Mouse (Mus musculus) erythroblast, embryonic 14.5 days (primary cell): ENCODE results near the gene Nfe2l1. TPM values are rescaled to one million over a fixed set of nuclear protein-coding genes. Genes with fewer than 3 reads are reported as not detected.
"Not testable (repeated sequence)": the region's sequence is repeated elsewhere in the genome, so short reads cannot be mapped to it uniquely, and the experiment has no call there.

Source experiments
- H3K27me3 ChIP-seq: 2 replicates; pipeline ENCODE4 v1.6.1; 2012; ENCODE audit warnings: inconsistent platforms; ENCODE audit not compliant: control insufficient read depth
- H3K36me3 ChIP-seq: 2 replicates; pipeline ENCODE4 v1.6.1; 2012; ENCODE audit warnings: mild to moderate bottlenecking, inconsistent platforms; ENCODE audit not compliant: control insufficient read depth
- H3K4me1 ChIP-seq: 2 replicates; pipeline ENCODE4 v1.6.1; 2012; ENCODE audit warnings: inconsistent platforms; ENCODE audit not compliant: control insufficient read depth
- H3K4me3 ChIP-seq: replicated peaks from 2 replicates; pipeline ENCODE3; 2012; ENCODE audit warnings: moderate library complexity, mild to moderate bottlenecking, inconsistent platforms
- H3K9me3 ChIP-seq: 2 replicates; pipeline ENCODE4 v1.6.1; 2012; ENCODE audit warnings: low read length, inconsistent platforms, mixed read lengths; ENCODE audit not compliant: control insufficient read depth
- GATA1 ChIP-seq: IDR thresholded peaks from 2 replicates; pipeline ENCODE4 v1.6.1; 2012; ENCODE audit warnings: low read length, inconsistent platforms, mixed read lengths
- TAL1 ChIP-seq: IDR thresholded peaks from 3 replicates; pipeline ENCODE4 v1.6.1; 2012; ENCODE audit warnings: low read length, inconsistent platforms, mixed read lengths
- polyA plus RNA-seq: library from polyadenylated mRNA; stranded (reverse); fragments of >175 nt; gene quantifications from 2 replicates; pipeline ENCODE4 v1.2.3, GENCODE M21; 2012

Nfe2l1 gene
- polyA plus RNA-seq, 1 experiment: 4.6 TPM

GRCm38 (mm10) chr11:96815895-96816294 lies 13.9 kb downstream of the Nfe2l1 start:
- peaks cover 92% of the 10 kb centered on the region for H3K36me3 ChIP-seq
- no peaks in the 10 kb centered on the region for H3K9me3 ChIP-seq
- H3K4me1 ChIP-seq: no peaks in the 10 kb centered on the region
- TF ChIP-seq GATA1 (no peak), TAL1 (no peak)
- no peaks in the 10 kb centered on the region for H3K27me3 ChIP-seq
- H3K4me3 ChIP-seq: no peak overlapping the region

DNA sequence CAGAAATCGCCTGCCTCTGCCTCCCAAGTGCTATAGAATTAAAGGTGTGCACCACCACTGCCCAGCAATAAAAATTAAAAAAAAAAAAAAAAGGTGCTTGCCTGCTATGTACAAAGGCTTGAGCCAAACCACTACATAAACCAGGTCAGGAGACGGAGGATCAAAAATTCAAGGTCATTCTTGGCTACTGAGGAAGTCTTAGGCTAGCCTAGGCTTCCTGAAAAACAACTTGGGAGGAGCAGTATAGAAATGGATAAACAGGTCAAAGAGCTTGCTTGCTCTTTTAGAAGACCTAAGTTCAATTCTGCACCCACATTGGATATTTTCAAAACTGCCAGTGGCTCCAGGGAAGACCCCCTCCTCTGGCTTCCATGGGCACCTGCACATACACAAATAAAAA lies 15.3 kb downstream of the Nfe2l1 start:
- Histone ChIP-seq H3K4me3 (no peak overlapping the region), H3K4me1 (no peaks in the 10 kb centered on the region), H3K36me3 (peaks cover 90% of the 10 kb centered on the region), H3K27me3 (no peaks in the 10 kb centered on the region), H3K9me3 (no peaks in the 10 kb centered on the region)
- TF ChIP-seq GATA1: no peak
- TF ChIP-seq TAL1: no peak

- H3K4me3 ChIP-seq: no peak overlapping the region
- H3K4me1 ChIP-seq: no peaks in the 10 kb centered on the region
- H3K27me3 ChIP-seq: no peaks in the 10 kb centered on the region
- H3K9me3 ChIP-seq: no peaks in the 10 kb centered on the region
- H3K36me3 ChIP-seq: peaks cover 90% of the 10 kb centered on the region
- TF ChIP-seq GATA1 (no peak), TAL1 (no peak)
Measured at GRCm38 (mm10) chr11:96813920-96814319, 15.8 kb downstream of the Nfe2l1 start.

GRCm38 (mm10) chr11:96813455-96813854 lies 16.3 kb downstream of the Nfe2l1 start:
- H3K9me3 ChIP-seq: no peaks in the 10 kb centered on the region
- no peaks in the 10 kb centered on the region for H3K4me1 ChIP-seq
- H3K4me3 ChIP-seq: no peak overlapping the region
- H3K27me3 ChIP-seq: no peaks in the 10 kb centered on the region
- H3K36me3 ChIP-seq: peaks cover 90% of the 10 kb centered on the region
- TF ChIP-seq GATA1: no peak
- no peak for TF ChIP-seq TAL1

- H3K36me3 ChIP-seq: peaks cover 89% of the 10 kb centered on the region
- not testable (repeated sequence) for H3K4me1 ChIP-seq, H3K9me3 ChIP-seq, H3K4me3 ChIP-seq, H3K27me3 ChIP-seq
Measured at GRCm38 (mm10) chr11:96811188-96811587, 18.6 kb downstream of the Nfe2l1 start.

GRCm38 (mm10) chr11:96809562-96810235 lies 20.1 kb downstream of the Nfe2l1 start:
- H3K9me3 ChIP-seq: no peaks in the 10 kb centered on the region
- H3K4me1 ChIP-seq: no peaks in the 10 kb centered on the region
- H3K4me3 ChIP-seq: no peak overlapping the region
- TF ChIP-seq TAL1 (no peak), GATA1 (no peak)
- no peaks in the 10 kb centered on the region for H3K27me3 ChIP-seq
- peaks cover 91% of the 10 kb centered on the region for H3K36me3 ChIP-seq

DNA sequence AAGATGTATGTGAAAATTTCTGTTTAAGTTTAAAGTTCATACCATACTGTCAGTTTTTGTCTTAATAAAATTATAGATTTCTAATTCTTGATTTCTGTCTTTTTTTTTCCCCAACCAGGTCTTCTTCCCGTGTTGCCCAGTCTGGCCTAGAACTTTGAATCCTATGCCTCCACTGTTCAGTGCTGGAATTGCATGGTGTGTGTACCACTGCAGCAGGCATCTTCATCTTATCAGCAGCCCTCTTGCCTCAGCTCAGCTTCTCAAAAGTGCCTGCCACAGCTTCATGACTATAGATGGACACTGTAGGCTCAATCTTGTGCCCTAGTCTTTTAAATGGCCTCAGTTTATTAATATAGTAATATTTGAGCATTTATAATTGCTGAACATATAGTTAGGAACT lies 21.7 kb downstream of the Nfe2l1 start:
- no peaks in the 10 kb centered on the region for H3K4me1 ChIP-seq
- peaks cover 95% of the 10 kb centered on the region for H3K36me3 ChIP-seq
- TF ChIP-seq TAL1 (no peak), GATA1 (no peak)
- no peaks in the 10 kb centered on the region for H3K9me3 ChIP-seq
- H3K27me3 ChIP-seq: no peaks in the 10 kb centered on the region
- H3K4me3 ChIP-seq: no peak overlapping the region

- no peaks in the 10 kb centered on the region for H3K9me3 ChIP-seq
- H3K4me1 ChIP-seq: no peaks in the 10 kb centered on the region
- TF ChIP-seq TAL1: no peak
- TF ChIP-seq GATA1: no peak
Measured at GRCm38 (mm10) chr11:96805606-96806005, 24.2 kb downstream of the Nfe2l1 start.

DNA sequence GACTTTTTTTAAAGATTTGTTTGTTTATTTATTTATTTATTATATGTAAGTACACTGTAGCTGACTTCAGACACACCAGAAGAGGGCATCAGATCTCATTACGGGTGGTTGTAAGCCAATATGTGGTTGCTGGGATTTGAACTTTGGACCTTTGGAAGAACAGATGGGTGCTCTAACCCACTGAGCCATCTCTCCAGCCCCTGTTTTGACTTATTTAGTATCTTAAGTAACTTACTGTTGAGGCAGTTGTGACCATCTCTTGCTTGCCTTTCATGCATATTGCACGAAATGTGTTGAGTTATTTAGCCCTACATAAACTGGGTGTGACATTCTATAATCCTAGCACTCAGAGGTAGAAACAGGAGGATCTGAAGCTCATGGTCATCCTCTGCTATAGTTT lies 30.3 kb downstream of the Nfe2l1 start:
- TF ChIP-seq GATA1 (no peak), TAL1 (no peak)
- peaks cover 6% of the 10 kb centered on the region for H3K4me1 ChIP-seq
- H3K4me3 ChIP-seq: no peak overlapping the region
- peaks cover 82% of the 10 kb centered on the region for H3K36me3 ChIP-seq
- H3K9me3 ChIP-seq: no peaks in the 10 kb centered on the region
- no peaks in the 10 kb centered on the region for H3K27me3 ChIP-seq

More at GRCm38 (mm10) chr11:96805606-96806005, 24.2 kb downstream of the Nfe2l1 start:
- H3K4me3 ChIP-seq: no peak overlapping the region
- H3K27me3 ChIP-seq: no peaks in the 10 kb centered on the region
- H3K36me3 ChIP-seq: peaks cover 98% of the 10 kb centered on the region

DNA sequence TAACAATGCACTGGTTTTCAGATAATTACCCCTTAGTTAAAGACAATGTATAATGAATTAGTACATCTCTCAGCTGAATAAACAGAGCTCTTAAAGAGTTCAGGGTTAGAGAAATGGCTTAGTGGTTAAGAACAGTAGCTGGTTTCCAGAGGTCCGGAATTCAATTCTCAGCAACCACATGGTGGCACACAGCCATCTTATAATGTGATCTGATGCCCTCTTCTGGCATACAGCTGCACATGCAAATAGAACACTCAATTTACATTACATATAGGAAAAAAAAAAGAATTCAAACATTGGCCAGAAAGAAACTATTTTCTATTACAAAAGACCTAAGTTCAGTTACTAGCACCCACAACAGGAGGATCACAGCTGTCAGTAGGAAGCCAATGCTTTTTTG lies 33.2 kb downstream of the Nfe2l1 start:
- H3K4me1 ChIP-seq: peaks cover 15% of the 10 kb centered on the region

More for the DNA sequence above, 33.2 kb downstream of the Nfe2l1 start:
- H3K27me3 ChIP-seq: no peaks in the 10 kb centered on the region
- TF ChIP-seq TAL1 (no peak), GATA1 (no peak)
- H3K36me3 ChIP-seq: peaks cover 72% of the 10 kb centered on the region
- H3K9me3 ChIP-seq: no peaks in the 10 kb centered on the region
- H3K4me3 ChIP-seq: no peak overlapping the region
